Mouse (Mus musculus) thymus, adult 2 months (tissue): ENCODE results near the gene Fxyd7. TPM values are rescaled to one million over a fixed set of nuclear protein-coding genes. Genes with fewer than 3 reads are reported as not detected.

Experiments used
- DNase-seq: peaks from one replicate; pipeline ENCODE4 v3.0.0; 2021
- H3K27ac ChIP-seq: fragments of 200-500 bp; 2 replicates; pipeline ENCODE4 v1.5.1; 2012; ENCODE audit warnings: low read length, control low read depth; ENCODE audit not compliant: control insufficient read depth, insufficient read depth
- H3K27me3 ChIP-seq: fragments of 200-500 bp; 2 replicates; pipeline ENCODE4 v1.6.1; 2012; ENCODE audit warnings: mild to moderate bottlenecking, low read length, moderate library complexity, mixed read lengths; ENCODE audit not compliant: control insufficient read depth, insufficient read depth
- H3K36me3 ChIP-seq: fragments of 200-500 bp; 2 replicates; pipeline ENCODE4 v1.6.1; 2012; ENCODE audit warnings: mild to moderate bottlenecking, low read length, moderate library complexity; ENCODE audit not compliant: control insufficient read depth, insufficient read depth
- H3K4me1 ChIP-seq: fragments of 200-500 bp; replicated peaks from 2 replicates; pipeline ENCODE4 v1.6.1; 2012; ENCODE audit warnings: low read length; ENCODE audit not compliant: control insufficient read depth, insufficient read depth
- H3K4me3 ChIP-seq: fragments of 200-500 bp; 2 replicates; pipeline ENCODE4 v1.5.1; 2012; ENCODE audit warnings: mild to moderate bottlenecking, low read length, control low read depth, moderate library complexity; ENCODE audit not compliant: control insufficient read depth, insufficient read depth
- CTCF ChIP-seq: fragments of 200-500 bp; IDR thresholded peaks from 2 replicates; pipeline ENCODE4 v1.5.1; 2012; ENCODE audit warnings: mild to moderate bottlenecking, control low read depth, low read length, moderate library complexity, borderline replicate concordance; ENCODE audit not compliant: control insufficient read depth, poor library complexity, insufficient read depth; ENCODE audit errors: extremely low read depth
- POLR2A ChIP-seq: fragments of 200-500 bp; IDR thresholded peaks from 2 replicates; pipeline ENCODE4 v1.6.1; 2012; ENCODE audit warnings: mild to moderate bottlenecking, low read length, control low read depth, moderate library complexity; ENCODE audit not compliant: control insufficient read depth, poor library complexity, insufficient read depth; ENCODE audit errors: extremely low read depth
- WGBS: fragments of 180-500 bp; shearing (Covaris S2); methylation state at CpG from one replicate; pipeline ENCODE4 v1.1.7; 2018; 5-methylcytosine and 5-hydroxymethylcytosine counted together
- polyA plus RNA-seq: library from polyadenylated mRNA; depleted of rRNA; stranded (reverse); fragments of >200 nt; gene quantifications from 2 replicates; pipeline ENCODE4 v1.2.3, GENCODE M21; 2012

Fxyd7 gene
- polyA plus RNA-seq, 1 experiment = 2.2 TPM

DNA sequence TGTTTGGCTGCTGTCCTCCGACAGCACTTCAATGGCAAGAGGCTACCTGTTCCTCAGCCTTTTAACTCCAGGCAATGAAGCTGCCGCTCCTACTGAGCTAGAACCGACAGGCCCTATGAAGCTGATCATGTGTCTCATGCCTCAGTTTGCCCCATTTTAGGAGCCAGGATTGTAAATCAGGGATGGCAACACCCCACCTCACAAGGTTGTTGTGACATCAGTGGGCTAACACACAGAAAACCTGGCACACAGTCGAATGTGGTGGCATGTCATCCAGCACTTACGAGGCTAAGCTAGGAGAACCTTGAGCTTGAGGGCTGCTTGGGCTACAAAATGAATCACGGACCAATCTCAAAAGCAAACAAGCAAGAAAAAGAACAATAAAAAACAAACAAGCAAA is 6.9 kb upstream of the Fxyd7 start:
- H3K27me3 ChIP-seq = no peaks in the 10 kb centered on the region; the same call in 1 of the 2 replicates
- TF ChIP-seq CTCF = no peak
- TF ChIP-seq POLR2A = no peak
- no peaks in the 10 kb centered on the region for H3K4me1 ChIP-seq
- 96% methylated on average over 6 of the region's 6 CpGs for WGBS
- DNase-seq = no peak
- no peak overlapping the region for H3K27ac ChIP-seq
- no peak overlapping the region for H3K4me3 ChIP-seq
- H3K36me3 ChIP-seq = no peaks in the 10 kb centered on the region

- Histone ChIP-seq H3K4me1 (no peaks in the 10 kb centered on the region), H3K27me3 (peaks cover 3% of the 10 kb centered on the region; the same call in 1 of the 2 replicates), H3K36me3 (no peaks in the 10 kb centered on the region), H3K4me3 (no peak overlapping the region), H3K27ac (no peak overlapping the region)
- no peak for DNase-seq
- 96% methylated on average over 5 of the region's 5 CpGs for WGBS
- TF ChIP-seq CTCF = no peak
- no peak for TF ChIP-seq POLR2A
Measured at GRCm38 (mm10) chr7:31057730-31058129, 6.5 kb upstream of the Fxyd7 start.

DNA sequence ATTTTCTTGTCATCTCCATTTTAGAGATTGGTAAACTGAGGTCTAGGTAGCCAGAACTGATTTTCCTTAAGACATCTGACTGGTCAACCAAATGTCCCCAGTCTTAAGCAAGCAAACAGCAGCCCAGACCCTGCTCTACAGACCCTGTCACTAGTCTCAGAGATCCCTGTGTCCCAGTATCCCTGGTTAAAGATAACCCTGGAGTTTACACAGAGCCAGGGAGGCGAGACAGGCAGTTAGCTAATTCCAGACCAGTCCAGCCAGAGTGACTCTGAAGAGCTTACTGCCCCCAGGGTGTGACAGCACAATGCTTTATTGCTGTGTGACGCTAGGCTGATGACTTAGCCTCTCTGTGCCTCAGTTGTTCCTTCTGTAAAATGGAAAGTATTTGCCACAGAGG is 5.8 kb upstream of the Fxyd7 start, which contains the start of gene Fxyd1:
Fxyd1 (minus strand) TSS at position 129 of the 400 bp plus-strand sequence.
- H3K36me3 ChIP-seq = no peaks in the 10 kb centered on the region
- DNase-seq = no peak
- H3K27ac ChIP-seq = no peak within 1 kb of the TSS
- H3K27me3 ChIP-seq = peaks cover 10% of the 10 kb centered on the region
- H3K4me1 ChIP-seq = peaks cover 6% of the 10 kb centered on the region; the same call in 1 of the 2 replicates
- TF ChIP-seq CTCF = no peak
- TF ChIP-seq POLR2A = no peak
- WGBS = 94% methylated on average over 2 of the region's 2 CpGs
- H3K4me3 ChIP-seq = no peak within 1 kb of the TSS

DNA sequence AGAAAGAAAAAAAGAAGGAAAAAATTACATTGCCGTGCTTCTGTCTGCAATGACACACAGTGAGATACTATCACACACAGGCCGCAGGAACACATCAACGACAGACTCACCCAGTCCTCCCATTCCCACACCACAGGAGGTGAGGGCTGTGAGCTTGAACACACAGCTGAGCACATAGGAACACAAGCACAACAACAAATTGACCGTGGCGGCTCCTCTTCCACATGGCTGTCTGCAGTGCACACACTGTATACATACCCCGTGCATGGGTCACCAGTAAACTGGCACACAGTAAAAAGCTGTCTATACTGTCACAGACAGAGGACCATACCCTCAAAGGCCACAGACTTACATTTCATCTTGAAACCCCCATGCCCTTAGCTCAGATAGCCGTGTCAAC is 5.2 kb upstream of the Fxyd7 start:
- DNase-seq = no peak

GRCm38 (mm10) chr7:31055883-31056282 is 4.6 kb upstream of the Fxyd7 start:
- WGBS = 87% methylated on average over 3 of the region's 4 CpGs
- Histone ChIP-seq H3K4me3 (no peak overlapping the region), H3K27me3 (peaks cover 17% of the 10 kb centered on the region), H3K36me3 (no peaks in the 10 kb centered on the region), H3K27ac (no peak overlapping the region), H3K4me1 (peaks cover 10% of the 10 kb centered on the region; the same call in 1 of the 2 replicates)
- no peak for DNase-seq
- TF ChIP-seq POLR2A = no peak
- no peak for TF ChIP-seq CTCF

More for the DNA sequence above, 5.2 kb upstream of the Fxyd7 start:
- TF ChIP-seq POLR2A (no peak), CTCF (no peak)
- no peak overlapping the region for H3K27ac ChIP-seq
- H3K4me1 ChIP-seq = peaks cover 6% of the 10 kb centered on the region; the same call in 1 of the 2 replicates
- no peaks in the 10 kb centered on the region for H3K36me3 ChIP-seq
- H3K4me3 ChIP-seq = no peak overlapping the region
- 88% methylated on average over 7 of the region's 7 CpGs for WGBS
- H3K27me3 ChIP-seq = peaks cover 14% of the 10 kb centered on the region

DNA sequence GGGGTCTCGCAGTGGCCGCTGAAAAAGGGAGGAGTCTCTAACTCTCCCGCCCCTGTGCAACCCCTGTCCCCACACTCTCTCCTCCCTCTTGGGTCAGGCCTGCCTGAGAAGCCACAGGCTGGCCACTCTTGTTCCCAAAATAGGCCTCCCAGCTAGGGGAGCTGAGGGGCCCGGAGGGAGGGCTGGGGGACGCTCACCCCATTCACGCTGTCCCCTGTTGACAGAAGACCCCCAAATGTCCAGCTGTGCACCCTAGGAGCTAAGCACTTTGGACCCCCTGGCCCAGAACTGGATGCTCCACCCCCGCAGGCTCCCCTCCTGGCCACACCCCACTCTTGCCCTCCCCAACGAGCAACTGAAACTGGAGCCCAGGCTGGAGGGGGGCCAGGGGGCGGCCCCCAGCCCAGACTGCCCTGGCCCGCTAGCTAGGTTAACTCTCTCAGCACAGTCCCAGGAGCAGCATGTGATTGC is 4.1 kb upstream of the Fxyd7 start:
- no peak for DNase-seq
- H3K27ac ChIP-seq = no peak overlapping the region
- no peak for TF ChIP-seq CTCF
- TF ChIP-seq POLR2A = no peak

More for the DNA sequence above, 4.1 kb upstream of the Fxyd7 start:
- no peak overlapping the region for H3K4me3 ChIP-seq
- whole genome bisulfite sequencing = 64% methylated on average over 10 of the region's 10 CpGs
- H3K27me3 ChIP-seq = peaks cover 22% of the 10 kb centered on the region
- H3K36me3 ChIP-seq = no peaks in the 10 kb centered on the region
- H3K4me1 ChIP-seq = peaks cover 11% of the 10 kb centered on the region; the same call in 1 of the 2 replicates
